Mouse (Mus musculus) heart, postnatal 0 days (tissue): ENCODE data around the gene Sh3rf1.

ENCODE experiments used
- CTCF ChIP-seq: IDR thresholded peaks from 2 replicates; pipeline ENCODE4 v1.5.1; 2016; ENCODE audit warnings: antibody characterized with exemption, control low read depth, low read depth
- EP300 ChIP-seq: IDR thresholded peaks from 2 replicates; pipeline ENCODE4 v1.6.1; 2016; ENCODE audit warnings: antibody characterized with exemption, low read depth

GRCm38 (mm10) chr8:61426072-61426471 is 202.4 kb downstream of the Sh3rf1 start:
- TF ChIP-seq EP300 (no peak), CTCF (no peak)
